Comparison of ENCODE assay signal across 14 mouse cellular contexts in the genomic region with DNA sequence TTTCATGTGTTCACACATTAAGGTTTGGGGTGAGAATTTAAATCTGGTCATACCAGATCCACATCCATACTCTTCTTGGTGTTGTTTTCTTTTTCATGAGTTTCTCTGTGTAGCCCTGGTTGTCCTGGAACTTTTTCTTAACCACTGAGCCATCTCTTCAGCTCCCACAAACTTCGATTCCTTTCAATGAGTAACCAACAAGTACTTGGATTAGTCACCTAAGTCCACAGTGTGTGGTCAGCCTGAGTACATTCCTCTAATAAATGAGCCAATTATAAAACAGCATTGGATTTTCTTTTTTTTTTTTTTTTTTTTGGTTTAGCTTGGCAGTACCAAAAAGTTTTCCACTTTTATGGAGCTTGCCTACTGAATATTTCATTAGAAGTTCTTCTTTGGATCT.
"Had no signal": no experiment of that assay in that cellular context is flagged by ENCODE, and none has a peak within 500 bp of the region (broad histone marks: within the 10 kb centered on the region; RNA-seq: fewer than 3 reads in every experiment).

No protein-coding gene starts in this region.

- DNase-seq: liver, postnatal 0 days; lung, adult 2 months; lung, postnatal 10 days; lung, postnatal 36 days; retina, postnatal 1 day; right cerebral cortex, adult 18-20 months; right cerebral cortex, postnatal 25 days; right cerebral cortex, postnatal 4 days; spleen, adult 18-20 months; thymus, adult 18-20 months; thymus, postnatal 25 days; thymus, postnatal 4 days had no signal

- ATAC-seq: liver, postnatal 0 days; midbrain, embryonic 13.5 days; midbrain, embryonic 16.5 days had no signal
